ENCODE assay signal across 8 mouse cellular contexts in genomic region chr1:173366701-173367355, GRCm38 (mm10). TPM values are rescaled to one million over a fixed set of nuclear protein-coding genes. Genes with fewer than 3 reads are reported as not detected.
DNase-seq lines count a peak whose midpoint lies in the region; ATAC-seq lines count a peak whose summit lies in the region.

No protein-coding gene starts in this region.

- peak overlapping the region; percentile 99 for H3K9ac ChIP-seq in hindbrain, embryonic 13.5 days
- no peak overlapping the region for H3K9ac ChIP-seq in liver, embryonic 13.5 days
- H3K9ac ChIP-seq in stomach, embryonic 15.5 days: no peak overlapping the region

- H3K27ac ChIP-seq in hindbrain, embryonic 13.5 days: peak overlapping the region; percentile 94
- no peak overlapping the region for H3K27ac ChIP-seq in liver, embryonic 13.5 days
- H3K27ac ChIP-seq in stomach, embryonic 15.5 days: no peak overlapping the region

- H3K4me1 ChIP-seq in hindbrain, embryonic 13.5 days (replicated peaks): peaks cover 45% of the 10 kb centered on the region
- peaks cover 25% of the 10 kb centered on the region for H3K4me1 ChIP-seq in liver, embryonic 13.5 days (replicated peaks)
- H3K4me1 ChIP-seq in stomach, embryonic 15.5 days: peaks cover 14% of the 10 kb centered on the region

- no peaks in the 10 kb centered on the region for H3K27me3 ChIP-seq in hindbrain, embryonic 13.5 days
- peaks cover 70% of the 10 kb centered on the region for H3K27me3 ChIP-seq in liver, embryonic 13.5 days
- H3K27me3 ChIP-seq in stomach, embryonic 15.5 days (replicated peaks): peaks cover 21% of the 10 kb centered on the region

- peak; percentile 47 for DNase-seq in layer of hippocampus, adult 11-12 months (ENCODE audit: low spot score)
- no peak for DNase-seq in layer of hippocampus, adult 9-10 months (ENCODE audit: low spot score)
- DNase-seq in liver, embryonic 13.5 days: no peak

- H3K4me2 ChIP-seq in hindbrain, embryonic 13.5 days: peak overlapping the region; percentile 67
- peak overlapping the region; percentile 53 for H3K4me2 ChIP-seq in liver, embryonic 13.5 days
- H3K4me2 ChIP-seq in stomach, embryonic 15.5 days: peak overlapping the region; percentile 92

- under 1% methylated on average over 30 of the region's 31 CpGs for WGBS in hindbrain, embryonic 13.5 days
- 2% methylated on average over 31 of the region's 31 CpGs for WGBS in liver, embryonic 13.5 days (ENCODE audit: insufficient replicate concordance)
- under 1% methylated on average over 31 of the region's 31 CpGs for WGBS in stomach, embryonic 15.5 days

- peak overlapping the region; percentile 96 for H3K4me3 ChIP-seq in hindbrain, embryonic 13.5 days
- peak overlapping the region; percentile 34 for H3K4me3 ChIP-seq in liver, embryonic 13.5 days (replicated peaks)
- H3K4me3 ChIP-seq in stomach, embryonic 15.5 days (replicated peaks): peak overlapping the region; percentile 52

- H3K9me3 ChIP-seq in hindbrain, embryonic 13.5 days: no peaks in the 10 kb centered on the region
- H3K9me3 ChIP-seq in liver, embryonic 13.5 days (replicated peaks): no peaks in the 10 kb centered on the region
- H3K9me3 ChIP-seq in stomach, embryonic 15.5 days: no peaks in the 10 kb centered on the region

- H3K36me3 ChIP-seq in hindbrain, embryonic 13.5 days: no peaks in the 10 kb centered on the region
- no peaks in the 10 kb centered on the region for H3K36me3 ChIP-seq in liver, embryonic 13.5 days
- H3K36me3 ChIP-seq in stomach, embryonic 15.5 days: no peaks in the 10 kb centered on the region

- ATAC-seq in common myeloid progenitor, adult 5-6 weeks (replicated peaks; ENCODE audit: low read depth, poor library complexity, severe bottlenecking): peak; percentile 24
- ATAC-seq in hindbrain, embryonic 13.5 days (ENCODE audit: low FRiP score): peak; percentile 78
- ATAC-seq in liver, embryonic 13.5 days (ENCODE audit: low read depth): peak; percentile 30; the same call in 1 of the 2 replicates
- 0 out of 2 replicates have a peak, but pooled peaks have one; percentile 25 for ATAC-seq in stomach, embryonic 15.5 days (ENCODE audit: insufficient read depth, low FRiP score, low read depth)
- no peak for ATAC-seq in erythroid progenitor cell, adult 5-6 weeks (replicated peaks; ENCODE audit: low FRiP score, poor library complexity, severe bottlenecking)
- ATAC-seq in activated CD4-positive, CD25-positive, alpha-beta regulatory T cell, adult 4 months: no peak

RNA-seq across cellular contexts. Expression of gene Cadm3, which starts 0.7 kb away (rescaled TPM):
- total RNA-seq in common myeloid progenitor, adult 5-6 weeks (2017): 0.05 TPM in 1 of 2 replicates, not detected in the other
- polyA plus RNA-seq in hindbrain, embryonic 13.5 days (2015; fragmentation: Nextera tagmentation; extraction: Ambion mirVana): 50.0 and 52.9 TPM in 2 replicates
- 1.1 and 1.5 TPM in 2 replicates for polyA plus RNA-seq in liver, embryonic 13.5 days (2015; fragmentation: Nextera tagmentation; extraction: Ambion mirVana)
- 2.9 and 3.8 TPM in 2 replicates for polyA plus RNA-seq in stomach, embryonic 15.5 days (2015; fragmentation: Nextera tagmentation; extraction: Ambion mirVana)
- total RNA-seq in erythroid progenitor cell, adult 5-6 weeks (2015; ENCODE audit: low replicate concordance): not detected in 2 replicates
- total RNA-seq in erythroid progenitor cell, adult 5-6 weeks (2017; ENCODE audit: low replicate concordance): 7.8 TPM in 2 replicates
- not detected for polyA plus RNA-seq in activated CD4-positive, CD25-positive, alpha-beta regulatory T cell, adult 4 months (2017; shearing (Covaris generic))

RNA-seq across cellular contexts. Expression of gene Aim2, which starts 16.1 kb away (rescaled TPM):
- total RNA-seq in common myeloid progenitor, adult 5-6 weeks (2017): 58.6 and 72.0 TPM in 2 replicates
- polyA plus RNA-seq in hindbrain, embryonic 13.5 days (2015; fragmentation: Nextera tagmentation; extraction: Ambion mirVana): 1.9 and 2.1 TPM in 2 replicates
- polyA plus RNA-seq in liver, embryonic 13.5 days (2015; fragmentation: Nextera tagmentation; extraction: Ambion mirVana): 4.3 and 5.1 TPM in 2 replicates
- 2.3 and 3.3 TPM in 2 replicates for polyA plus RNA-seq in stomach, embryonic 15.5 days (2015; fragmentation: Nextera tagmentation; extraction: Ambion mirVana)
- total RNA-seq in erythroid progenitor cell, adult 5-6 weeks (2015; ENCODE audit: low replicate concordance): 101 and 132 TPM in 2 replicates
- total RNA-seq in erythroid progenitor cell, adult 5-6 weeks (2017; ENCODE audit: low replicate concordance): 121 and 141 TPM in 2 replicates
- 10 to 100 TPM; 40.0 to 50.8 TPM for polyA plus RNA-seq in activated CD4-positive, CD25-positive, alpha-beta regulatory T cell, adult 4 months (2017; shearing (Covaris generic))

RNA-seq across cellular contexts. Expression of gene Ackr1, which starts 33.3 kb away (rescaled TPM):
- total RNA-seq in common myeloid progenitor, adult 5-6 weeks (2017): 0.37 TPM in 1 of 2 replicates, not detected in the other
- 15.1 and 16.8 TPM in 2 replicates for polyA plus RNA-seq in hindbrain, embryonic 13.5 days (2015; fragmentation: Nextera tagmentation; extraction: Ambion mirVana)
- 61.5 and 68.9 TPM in 2 replicates for polyA plus RNA-seq in liver, embryonic 13.5 days (2015; fragmentation: Nextera tagmentation; extraction: Ambion mirVana)
- 2.8 and 7.4 TPM in 2 replicates for polyA plus RNA-seq in stomach, embryonic 15.5 days (2015; fragmentation: Nextera tagmentation; extraction: Ambion mirVana)
- 223 and 265 TPM in 2 replicates for total RNA-seq in erythroid progenitor cell, adult 5-6 weeks (2015; ENCODE audit: low replicate concordance)
- 67.0 and 67.1 TPM in 2 replicates for total RNA-seq in erythroid progenitor cell, adult 5-6 weeks (2017; ENCODE audit: low replicate concordance)
- polyA plus RNA-seq in activated CD4-positive, CD25-positive, alpha-beta regulatory T cell, adult 4 months (2017; shearing (Covaris generic)): not detected

Comparison
In these comparisons a context has a peak if more than half of its experiments do, and no peak if none do; other contexts are left out.
1. ATAC-seq: peak in common myeloid progenitor, adult 5-6 weeks (single experiment), hindbrain, embryonic 13.5 days (single experiment), liver, embryonic 13.5 days (single experiment) and stomach, embryonic 15.5 days (single experiment); none in erythroid progenitor cell, adult 5-6 weeks (single experiment) and activated CD4-positive, CD25-positive, alpha-beta regulatory T cell, adult 4 months (single experiment).
2. H3K4me3 ChIP-seq: peak in every context shown above with its lines; median percentile 96 in hindbrain, embryonic 13.5 days; 52 in stomach, embryonic 15.5 days; 34 in liver, embryonic 13.5 days.
3. RNA of gene Cadm3, which starts 0.7 kb away (polyA plus RNA-seq): 50.0 to 52.9 TPM in hindbrain, embryonic 13.5 days; 2.9 to 3.8 TPM in stomach, embryonic 15.5 days, 1.1 to 1.5 TPM in liver, embryonic 13.5 days and not detected in activated CD4-positive, CD25-positive, alpha-beta regulatory T cell, adult 4 months; every median in the first group is over 10 times any median in the second.
4. Peak in every context shown above with its lines, with median percentiles within 50 percentile points of each other: H3K4me2 ChIP-seq.